Mouse (Mus musculus) right cerebral cortex, postnatal 36 days (tissue): ENCODE measurements around the gene Lctl.

Source experiments
- DNase-seq, 2 experiments: peaks; one replicate each; pipeline ENCODE4 v3.0.0; 2022; ENCODE audit warnings: low spot score in 2 of 2, mixed read lengths in 1 of 2

The Lctl gene

GRCm38 (mm10) chr9:64184166-64184840 is 67.4 kb downstream of the Lctl start:
- no peak for DNase-seq
